Mouse (Mus musculus) gastrocnemius, postnatal 36 days (tissue): ENCODE measurements around the gene Ankrd39. TPM values are rescaled to one million over a fixed set of nuclear protein-coding genes. Genes with fewer than 3 reads are reported as not detected.
A peak's percentile ranks its signal among the peaks of the same experiment; 100 is the strongest.

Experiments
- DNase-seq, 2 experiments: peaks; one replicate each; pipeline ENCODE4 v3.0.0; 2022
- intact Hi-C: fragments of 180-260 bp; cut with DNase I; formaldehyde crosslinking; loops from one replicate; pipeline ENCODE4 v1.15.1; 2025
- total RNA-seq, 2 experiments: library from RNA; stranded (reverse); gene quantifications; 2 replicates each; pipeline ENCODE4 v1.2.3; 2021

Ankrd39 gene
- total RNA-seq, 2 experiments from 2014 or later, result 7.8 to 8.5 TPM

GRCm38 (mm10) chr1:36574196-36574955 lies 27.1 kb upstream of the Ankrd39 start:
- intact Hi-C loops, result no loop called here
- no peak for DNase-seq

GRCm38 (mm10) chr1:36573524-36573923 lies 26.3 kb upstream of the Ankrd39 start:
- no peak for DNase-seq
- intact Hi-C loops, result no loop called here

GRCm38 (mm10) chr1:36572709-36573108 lies 25.5 kb upstream of the Ankrd39 start:
- intact Hi-C loops, result no loop called here
- DNase-seq, result no peak

DNA sequence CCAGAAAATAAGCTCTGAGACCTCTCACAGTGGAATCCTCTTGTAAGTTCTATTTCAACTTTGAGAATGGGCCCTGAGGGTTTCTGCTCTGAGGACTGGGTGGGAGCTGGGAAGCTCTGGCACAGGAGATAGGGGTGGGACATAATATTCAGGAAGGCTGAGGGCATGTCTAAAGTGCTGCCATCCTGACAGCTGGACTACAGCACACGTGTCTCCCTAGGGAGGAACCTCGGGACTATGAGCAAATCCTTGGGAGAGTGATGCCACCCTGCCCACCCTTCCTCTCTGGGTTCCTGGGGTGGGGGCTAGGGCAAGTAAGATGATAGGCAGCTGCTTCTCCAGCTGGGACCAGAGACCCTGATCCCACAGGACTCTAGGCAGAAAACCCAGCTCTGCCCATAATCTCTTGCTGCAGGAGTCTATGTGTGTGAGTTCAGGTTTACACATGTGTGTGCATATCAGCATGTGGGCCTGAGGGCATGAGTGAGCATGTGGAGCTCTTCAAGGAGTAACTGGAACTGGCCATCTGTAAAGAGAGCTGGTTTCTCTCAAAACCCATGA lies 25.0 kb upstream of the Ankrd39 start:
- DNase-seq, result no peak
- intact Hi-C loops, result no loop called here

GRCm38 (mm10) chr1:36571627-36572026 lies 24.4 kb upstream of the Ankrd39 start:
- intact Hi-C loops, result no loop called here
- peak in 1 of 2 experiments; percentile 50 for DNase-seq

DNA sequence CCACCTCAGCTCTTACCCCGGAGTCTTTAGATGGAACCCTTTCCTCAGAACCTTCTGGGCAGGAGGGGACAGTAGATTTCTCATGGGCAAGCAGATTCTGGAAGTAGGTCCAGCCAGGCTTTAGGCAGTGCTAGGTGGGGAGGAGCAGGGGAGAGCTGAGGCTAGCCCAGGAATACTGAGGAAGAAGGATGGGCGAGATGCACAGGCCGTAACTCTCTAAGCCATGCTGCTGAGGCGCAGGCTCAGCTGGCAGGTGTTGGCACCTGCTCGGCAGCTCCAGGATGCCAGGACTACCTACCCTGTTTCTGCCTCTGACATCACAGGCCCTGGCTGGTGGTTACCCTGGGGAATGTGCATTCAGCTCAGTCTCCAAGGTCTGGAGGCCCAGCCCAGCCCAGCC lies 23.1 kb upstream of the Ankrd39 start:
- DNase-seq, result no peak
- intact Hi-C loops, result no loop called here

DNA sequence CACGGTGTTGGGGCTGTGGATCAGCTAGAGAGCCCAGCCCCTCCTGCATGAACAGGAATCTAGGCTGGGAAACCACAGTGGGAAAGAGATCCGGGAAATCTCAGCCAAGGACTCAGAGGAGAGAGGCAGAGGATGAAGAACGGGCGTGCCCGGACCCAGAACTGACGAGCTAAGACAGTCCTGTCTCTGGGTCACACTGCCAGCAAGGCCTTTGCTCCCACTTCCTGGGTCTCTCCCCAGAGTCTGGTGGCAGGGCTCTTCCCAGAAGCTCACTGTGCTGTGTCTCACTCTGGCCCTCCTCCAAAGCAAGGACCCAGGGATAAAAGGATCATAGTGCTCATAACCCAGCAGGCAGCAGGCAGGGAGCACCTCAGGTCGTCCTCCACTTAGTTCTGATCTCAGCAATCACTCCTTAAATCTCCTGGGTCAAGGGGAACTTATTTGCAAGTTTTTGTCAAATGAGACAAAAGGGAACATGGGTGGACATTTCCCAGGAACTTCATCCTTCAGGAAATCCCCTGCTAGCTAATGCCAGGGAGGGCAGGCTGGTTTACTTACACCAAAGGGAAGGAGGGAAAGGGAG lies 22.5 kb upstream of the Ankrd39 start:
- no peak for DNase-seq
- intact Hi-C loops, result no loop called here

DNA sequence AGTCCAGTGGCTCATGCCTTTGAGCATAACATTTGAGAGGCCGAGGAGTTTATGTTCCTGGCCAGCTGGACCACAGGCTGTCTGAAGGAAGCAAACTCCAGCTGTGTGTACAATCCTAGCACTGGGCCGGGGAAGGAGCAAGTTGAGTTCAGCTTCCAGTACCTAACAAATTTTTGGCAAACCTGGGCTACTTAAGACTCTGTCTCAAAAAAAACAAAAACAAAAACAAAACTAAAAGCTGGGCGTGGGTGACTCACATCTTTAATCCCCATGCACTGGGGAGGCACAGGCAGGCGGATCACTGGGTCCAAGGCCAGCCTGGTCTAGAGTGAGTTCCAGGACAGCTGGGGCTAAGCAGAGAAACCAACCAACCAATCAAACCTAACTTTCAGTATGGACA lies 21.5 kb upstream of the Ankrd39 start:
- intact Hi-C loops, result no loop called here
- DNase-seq, result no peak

GRCm38 (mm10) chr1:36567818-36568603 lies 20.8 kb upstream of the Ankrd39 start:
- DNase-seq, result no peak
- intact Hi-C loops, result no loop called here

GRCm38 (mm10) chr1:36566425-36566824 lies 19.2 kb upstream of the Ankrd39 start:
- DNase-seq, result no peak
- intact Hi-C loops, result no loop called here

- intact Hi-C loops, result no loop called here
- peak in 1 of 2 experiments; percentile 40 for DNase-seq
These were observed 16.9 kb upstream of the Ankrd39 start for GRCm38 (mm10) chr1:36564101-36564500.

GRCm38 (mm10) chr1:36563632-36564031 lies 16.4 kb upstream of the Ankrd39 start:
- intact Hi-C loops, result no loop called here
- no peak for DNase-seq

DNA sequence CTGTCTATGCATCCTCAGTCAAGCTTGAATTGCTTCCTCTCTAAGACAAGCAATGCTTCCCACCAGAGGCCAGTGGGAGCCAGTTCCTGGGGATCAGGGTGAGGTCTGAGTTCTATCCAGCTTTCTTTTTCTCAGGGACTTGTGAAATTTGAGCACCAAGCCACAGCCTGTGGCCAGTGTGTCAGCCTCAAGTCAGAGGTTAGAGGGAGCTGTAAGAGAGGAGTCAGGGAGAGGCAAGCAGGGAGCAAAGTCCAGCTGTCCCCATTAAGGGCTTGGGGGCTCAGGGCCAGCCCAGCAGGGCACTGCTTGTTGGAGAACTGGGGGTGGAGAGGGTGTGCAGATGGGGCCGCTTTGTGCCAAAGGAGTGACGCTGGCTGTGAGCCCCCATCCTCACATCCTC lies 16.0 kb upstream of the Ankrd39 start:
- no peak for DNase-seq
- intact Hi-C loops, result no loop called here

GRCm38 (mm10) chr1:36562388-36562787 lies 15.1 kb upstream of the Ankrd39 start:
- intact Hi-C loops, result no loop called here

DNA sequence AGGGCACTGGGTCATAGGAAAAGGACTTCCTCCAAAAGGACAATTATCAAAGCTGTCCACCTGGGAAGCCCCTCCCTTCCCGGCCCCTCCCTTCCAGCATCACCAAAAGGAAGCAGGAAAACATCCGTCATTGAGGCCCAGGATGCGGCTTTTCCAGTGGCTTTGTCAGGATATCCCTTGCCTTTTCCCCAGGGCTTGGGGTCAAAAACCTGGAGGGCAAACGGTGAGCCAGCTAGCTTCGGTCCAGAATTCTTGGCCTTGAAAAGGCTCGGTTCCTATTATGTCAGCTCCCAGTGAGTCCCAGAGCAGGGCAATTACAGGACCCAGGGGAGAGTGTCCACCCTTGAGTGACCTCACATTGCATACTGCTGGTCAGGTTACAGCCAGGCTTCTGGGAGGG lies 13.7 kb upstream of the Ankrd39 start:
- no peak for DNase-seq
- intact Hi-C loops, result no loop called here

More at GRCm38 (mm10) chr1:36562388-36562787, 15.1 kb upstream of the Ankrd39 start:
- no peak for DNase-seq

GRCm38 (mm10) chr1:36559888-36560287 lies 12.6 kb upstream of the Ankrd39 start:
- intact Hi-C loops, result no loop called here
- no peak for DNase-seq

DNA sequence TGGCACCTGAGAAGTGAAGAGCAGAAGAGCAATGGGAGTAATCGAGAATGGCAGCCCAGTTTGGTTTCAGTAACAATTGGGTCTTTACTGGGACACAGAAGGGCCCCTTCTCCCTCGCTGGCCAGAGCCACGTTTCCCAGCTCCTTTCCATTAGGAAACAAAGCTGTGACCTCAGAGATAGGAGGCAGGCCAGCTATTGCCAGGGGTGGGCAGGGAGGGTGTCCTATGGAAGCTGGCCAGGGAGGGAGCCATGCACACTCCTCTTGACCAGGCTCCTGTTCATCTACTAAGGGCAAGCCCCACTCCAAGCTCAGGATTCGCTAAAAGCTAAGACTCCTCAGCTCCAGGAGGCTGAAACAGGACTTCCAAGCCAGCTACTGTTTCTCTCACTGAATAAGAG lies 12.0 kb upstream of the Ankrd39 start:
- intact Hi-C loops, result no loop called here
- no peak for DNase-seq

GRCm38 (mm10) chr1:36558031-36558993 lies 11.1 kb upstream of the Ankrd39 start, which contains the start of gene Sema4c:
Sema4c (minus strand) TSS chr1:36558349.
- peak in 1 of 2 experiments; percentile 67 for DNase-seq
- intact Hi-C loops, result no loop called here

DNA sequence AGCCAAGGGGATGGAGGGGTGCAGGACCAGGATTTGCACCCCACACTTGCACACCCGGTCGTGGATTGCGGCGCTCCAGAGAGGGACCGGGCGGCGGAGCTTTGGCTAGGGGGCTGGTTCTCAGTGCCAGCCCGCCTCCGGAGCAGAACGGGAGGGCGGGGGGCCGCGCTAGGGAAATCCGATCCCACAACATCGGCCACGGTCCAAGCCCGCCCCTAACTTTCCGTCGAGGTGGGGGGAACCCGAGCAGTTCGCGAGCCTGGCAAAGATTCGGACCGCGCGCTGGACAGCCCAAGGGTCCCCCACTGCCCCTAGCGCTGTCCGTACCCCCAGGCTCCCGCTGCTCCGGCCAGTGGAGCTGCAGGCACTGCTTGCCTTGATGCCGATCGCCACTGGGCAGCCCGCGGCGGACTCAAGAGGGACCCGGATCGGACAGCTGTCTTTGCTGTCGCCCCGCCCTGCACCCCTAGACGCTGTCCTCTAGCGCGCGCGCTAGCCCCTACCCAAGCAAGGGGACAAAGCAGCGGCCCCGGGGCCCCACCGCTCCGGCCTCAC lies 10.3 kb upstream of the Ankrd39 start:
- DNase-seq, result peak; percentile 87
- intact Hi-C loops, result no loop called here
